Mouse (Mus musculus): ENCODE measurements around the gene Cant1. TPM values are rescaled to one million over a fixed set of nuclear protein-coding genes. Genes with fewer than 3 reads are reported as not detected.

Cant1 gene
- total RNA-seq, 2 experiments from 2014 or later, result 11.0 to 11.7 TPM

DNA sequence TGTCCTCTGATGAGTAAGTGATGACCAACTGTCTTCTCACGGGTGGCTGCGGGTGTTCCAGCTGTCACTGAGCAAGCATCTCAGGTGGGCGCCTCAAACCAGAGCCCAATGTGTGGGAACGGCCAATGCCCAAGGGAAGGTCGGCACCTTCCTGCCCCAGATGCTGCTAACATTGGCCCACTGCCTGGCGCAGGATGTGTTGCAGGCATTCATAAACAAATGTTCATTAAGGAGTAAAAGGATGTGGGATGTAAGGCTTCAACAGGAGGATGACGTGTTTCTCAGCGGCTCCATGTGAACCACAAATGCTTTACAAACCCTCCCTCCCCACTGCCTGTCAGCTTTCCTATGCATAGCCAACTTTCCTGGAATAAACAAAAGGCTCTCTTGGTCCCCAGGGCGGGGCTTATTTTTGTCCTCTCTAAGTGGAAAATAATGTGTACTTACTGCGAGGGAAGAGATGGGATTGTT lies 14.5 kb upstream of the Cant1 start:
- intact Hi-C loops (cut with DNase I; ENCODE audit: low total_unique reads), result no loop called here
- no peak for DNase-seq

DNA sequence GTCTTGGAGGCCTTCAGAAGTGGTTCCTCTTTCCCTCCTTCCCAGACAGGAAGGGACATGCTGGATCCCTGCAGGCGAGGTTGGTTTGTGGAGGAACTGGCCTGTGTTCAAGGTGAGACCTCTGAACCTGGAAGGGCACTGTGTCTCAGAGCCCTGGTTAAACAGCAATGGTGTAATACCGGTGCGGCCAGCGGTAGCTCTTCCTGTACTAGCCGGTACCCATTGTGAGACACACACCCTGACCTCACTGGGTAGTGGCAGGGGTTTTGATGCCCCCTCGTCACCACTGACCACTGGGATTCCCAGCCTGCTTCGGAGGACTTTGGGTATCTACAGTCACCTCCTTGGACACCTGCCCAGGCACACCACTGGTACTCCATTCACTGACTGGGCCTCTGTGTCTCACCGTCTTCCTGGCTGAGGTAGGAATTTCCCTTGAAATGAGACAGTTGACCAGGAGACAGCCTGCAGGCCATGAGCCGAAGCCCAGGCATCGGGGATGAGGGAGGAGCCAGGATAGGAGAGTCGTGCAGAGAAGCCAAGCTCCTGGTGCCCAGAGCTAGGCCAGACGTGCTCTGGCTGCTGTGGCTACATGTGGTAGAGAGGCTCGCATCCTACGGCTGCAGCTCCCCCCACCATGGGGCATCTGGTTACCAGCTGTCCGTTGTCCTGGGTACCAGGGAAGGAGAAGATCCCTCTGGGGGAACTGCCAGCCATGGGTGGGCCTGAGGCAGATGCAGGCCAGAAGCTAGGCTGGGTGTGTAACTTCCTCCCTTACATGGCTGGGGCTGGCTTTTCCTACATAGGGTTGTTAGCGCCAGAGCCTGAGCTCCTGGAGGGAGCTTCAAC lies 12.4 kb upstream of the Cant1 start:
- DNase-seq, result peak; percentile 24
- intact Hi-C loops (cut with DNase I; ENCODE audit: low total_unique reads), result no loop called here

DNA sequence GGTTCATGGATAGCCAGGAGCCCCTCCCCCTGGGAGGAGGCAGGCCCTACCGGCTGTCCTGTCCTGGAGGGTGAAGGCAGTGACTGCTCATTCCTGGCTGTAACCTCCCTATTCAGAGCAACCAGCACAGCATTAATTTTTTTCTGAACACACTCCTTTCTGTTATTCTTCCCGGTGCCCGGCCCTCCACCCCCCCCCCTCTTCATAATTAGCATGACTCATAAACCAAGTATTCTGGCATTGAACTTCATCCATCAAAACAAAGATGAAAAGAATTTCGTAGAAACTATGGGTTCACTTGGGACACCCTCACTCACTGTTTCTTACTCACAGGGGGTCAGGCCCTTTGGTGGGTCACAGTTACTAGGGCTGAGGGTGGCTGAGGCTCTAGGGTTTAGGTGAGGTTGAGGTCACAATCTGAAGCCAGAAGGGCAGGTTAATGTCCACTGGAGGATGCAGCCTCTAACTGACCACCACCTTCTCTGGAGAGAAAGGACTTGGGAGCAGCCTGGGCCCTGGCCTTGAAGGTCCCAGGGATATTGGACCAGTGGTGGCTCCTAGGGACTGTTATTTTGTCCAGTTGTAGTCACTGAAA lies 11.5 kb upstream of the Cant1 start:
- intact Hi-C loops (cut with DNase I; ENCODE audit: low total_unique reads), result no loop called here
- DNase-seq, result no peak

DNA sequence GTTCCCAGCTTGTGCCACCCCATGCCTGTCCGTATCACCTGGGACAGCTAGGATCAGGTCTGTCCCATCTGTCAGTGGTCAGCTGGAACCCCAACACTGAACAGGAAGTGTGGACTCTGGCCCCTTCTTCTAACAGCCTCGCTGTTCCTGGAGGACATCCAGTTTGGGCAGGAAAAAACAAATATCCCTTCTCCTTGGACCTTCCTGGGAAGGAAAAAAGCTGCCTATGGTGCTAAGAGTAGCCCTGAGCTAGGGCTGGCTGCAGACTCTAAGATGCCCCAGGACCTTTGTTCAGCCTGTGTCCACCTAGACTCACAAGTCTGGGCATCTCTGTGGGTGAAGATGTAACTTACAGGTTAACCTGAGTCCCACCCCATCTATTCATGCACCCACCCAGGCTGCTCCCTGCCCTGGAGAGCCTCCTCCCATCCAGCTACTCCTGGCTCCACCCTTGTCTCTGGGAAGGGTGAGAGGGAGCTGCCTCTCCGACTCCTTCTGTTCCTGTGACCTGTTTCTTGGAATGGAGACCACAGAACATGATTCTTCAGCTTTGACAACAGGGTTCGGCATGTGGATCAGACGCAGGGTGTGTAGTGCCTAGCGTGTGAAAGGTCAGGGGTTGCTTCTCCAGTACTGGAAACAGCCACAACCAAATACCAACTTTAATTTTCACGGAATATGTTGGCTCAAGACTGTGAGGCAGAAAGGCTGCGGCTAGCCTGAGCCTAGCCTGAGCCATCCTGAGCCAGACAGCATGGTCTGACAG lies 10.2 kb upstream of the Cant1 start:
- DNase-seq, result no peak
- intact Hi-C loops (cut with DNase I; ENCODE audit: low total_unique reads), result no loop called here

DNA sequence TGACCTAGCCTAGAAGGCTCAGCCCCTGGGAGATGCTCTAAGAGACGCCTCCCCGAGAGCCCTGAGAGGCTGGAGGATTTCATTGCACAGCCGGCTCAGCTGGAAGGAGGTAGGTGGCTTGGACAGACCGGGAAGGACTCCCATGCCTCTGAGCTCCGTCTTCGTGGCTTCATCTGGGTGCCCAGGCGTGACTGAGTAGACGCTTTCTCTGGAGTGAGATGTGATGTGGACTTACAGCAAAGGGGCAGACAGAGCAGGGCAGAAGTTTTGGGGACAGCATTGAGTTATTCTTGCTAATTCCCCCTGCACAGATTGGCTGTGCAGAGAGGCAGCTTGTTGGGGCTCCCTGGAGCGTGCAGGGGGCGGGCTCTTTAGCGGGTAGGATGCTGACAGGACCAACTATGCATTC lies 9.6 kb upstream of the Cant1 start:
- peak; percentile 51 for DNase-seq
- intact Hi-C loops (cut with DNase I; ENCODE audit: low total_unique reads), result no loop called here

DNA sequence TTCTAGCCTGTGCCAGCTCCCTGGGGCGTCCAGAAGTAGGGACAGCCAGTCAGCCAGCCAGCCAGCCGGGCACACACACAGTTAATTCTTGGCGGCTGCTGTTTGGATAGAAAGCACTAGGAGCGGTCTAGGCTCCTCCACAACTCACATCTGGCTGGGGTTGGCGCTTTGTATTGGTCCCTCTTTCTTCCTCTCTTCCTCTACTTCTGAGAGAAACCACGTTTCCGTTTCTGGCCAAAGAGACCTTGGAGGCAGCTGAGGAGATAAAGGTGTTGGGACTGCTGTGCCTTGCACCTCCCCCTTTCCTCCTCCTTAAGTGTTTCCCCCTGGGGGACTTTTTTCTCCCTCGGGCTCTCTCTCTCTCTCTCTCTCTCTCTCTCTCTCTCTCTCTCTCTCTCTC lies 9.1 kb upstream of the Cant1 start, which contains the start of gene C1qtnf1:
Gene C1qtnf1 (plus strand): TSS at position 218 of the 400 bp plus-strand sequence.
- peak; percentile 63 for DNase-seq
- intact Hi-C loops (cut with DNase I; ENCODE audit: low total_unique reads), result no loop called here

DNA sequence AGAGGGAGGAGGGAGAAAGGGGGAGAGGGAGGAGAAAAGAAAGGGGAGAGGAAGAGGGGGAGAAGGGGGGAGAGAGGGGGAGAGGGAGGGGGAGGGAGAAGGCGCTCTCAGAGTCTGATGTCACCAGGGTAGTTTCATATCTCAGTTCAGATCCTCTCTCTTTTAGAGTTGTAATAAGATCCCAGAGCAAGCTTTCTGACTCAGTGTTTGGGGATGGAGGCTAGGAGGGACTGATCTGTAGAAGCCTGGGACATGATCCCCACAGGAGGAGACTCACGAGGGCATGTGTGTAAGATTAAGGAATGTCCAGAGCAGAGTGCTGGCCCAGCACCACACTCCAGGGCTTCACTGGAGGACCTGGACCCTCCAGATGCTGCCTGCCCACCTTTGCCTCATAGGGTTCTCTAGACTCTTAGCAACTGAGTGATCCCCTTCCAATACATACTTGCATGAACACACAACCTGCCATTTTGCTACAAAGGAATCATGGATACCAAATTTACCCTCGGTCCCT lies 8.4 kb upstream of the Cant1 start:
- intact Hi-C loops (cut with DNase I; ENCODE audit: low total_unique reads), result no loop called here
- no peak for DNase-seq

DNA sequence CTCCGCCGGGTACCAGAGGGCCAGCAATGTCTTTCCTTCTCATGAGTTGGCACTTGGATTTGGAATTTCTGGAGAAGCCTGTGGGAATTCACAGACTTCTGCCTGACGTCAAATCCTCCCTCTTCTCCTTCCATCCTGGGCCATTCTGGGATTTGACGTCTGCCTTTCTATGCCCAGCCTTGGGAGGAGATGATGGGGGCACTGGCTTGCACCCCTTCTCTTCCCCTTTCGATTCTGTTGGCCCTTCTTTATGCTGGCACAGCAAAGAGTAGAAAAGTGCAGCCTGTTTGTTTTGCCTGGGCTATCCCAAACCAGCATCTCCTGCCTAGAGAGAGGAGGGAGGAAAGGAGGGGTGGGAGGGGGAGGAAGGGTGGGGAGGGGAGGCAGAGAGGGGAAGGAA lies 7.9 kb upstream of the Cant1 start:
- intact Hi-C loops (cut with DNase I; ENCODE audit: low total_unique reads), result no loop called here
- DNase-seq, result no peak

DNA sequence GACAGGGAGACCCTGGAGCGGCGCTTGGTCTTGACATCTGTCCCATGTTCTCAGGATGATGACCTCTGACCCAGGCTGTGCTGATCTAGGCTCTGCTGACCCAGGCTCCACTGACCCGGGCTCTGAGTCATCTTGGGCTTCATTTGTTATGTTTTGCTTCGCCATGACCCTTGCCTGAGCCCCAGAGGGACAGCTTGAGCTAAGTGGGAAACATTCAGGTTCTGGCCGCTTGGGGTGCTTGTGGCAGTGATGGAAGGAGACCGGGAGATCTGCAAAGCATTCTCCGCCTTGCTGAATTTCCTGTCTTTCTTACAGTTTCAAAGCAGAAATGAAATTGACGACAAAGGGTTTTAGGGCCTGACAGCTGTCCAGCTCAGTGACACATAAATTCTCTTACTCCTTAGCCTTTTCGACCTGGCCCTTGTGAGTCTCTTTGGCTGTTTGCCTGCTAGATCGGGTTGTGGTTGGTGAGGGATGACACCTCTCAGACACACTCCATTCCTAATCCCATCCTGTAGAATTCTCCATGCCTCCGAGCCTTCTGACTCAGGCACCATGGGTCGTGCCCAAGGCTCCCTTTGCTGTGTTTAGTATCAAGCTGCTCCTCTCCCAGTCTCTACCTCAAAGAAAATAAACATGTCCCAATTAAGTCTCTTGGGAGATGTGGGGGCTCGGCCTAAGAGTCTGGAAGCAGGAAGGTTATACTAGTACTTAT lies 5.9 kb upstream of the Cant1 start:
- intact Hi-C loops (cut with DNase I; ENCODE audit: low total_unique reads), result loop anchor here (2.0 kb wide), 1 partner anchor 16 kb away; no protein-coding TSS in a partner anchor
- no peak for DNase-seq

DNA sequence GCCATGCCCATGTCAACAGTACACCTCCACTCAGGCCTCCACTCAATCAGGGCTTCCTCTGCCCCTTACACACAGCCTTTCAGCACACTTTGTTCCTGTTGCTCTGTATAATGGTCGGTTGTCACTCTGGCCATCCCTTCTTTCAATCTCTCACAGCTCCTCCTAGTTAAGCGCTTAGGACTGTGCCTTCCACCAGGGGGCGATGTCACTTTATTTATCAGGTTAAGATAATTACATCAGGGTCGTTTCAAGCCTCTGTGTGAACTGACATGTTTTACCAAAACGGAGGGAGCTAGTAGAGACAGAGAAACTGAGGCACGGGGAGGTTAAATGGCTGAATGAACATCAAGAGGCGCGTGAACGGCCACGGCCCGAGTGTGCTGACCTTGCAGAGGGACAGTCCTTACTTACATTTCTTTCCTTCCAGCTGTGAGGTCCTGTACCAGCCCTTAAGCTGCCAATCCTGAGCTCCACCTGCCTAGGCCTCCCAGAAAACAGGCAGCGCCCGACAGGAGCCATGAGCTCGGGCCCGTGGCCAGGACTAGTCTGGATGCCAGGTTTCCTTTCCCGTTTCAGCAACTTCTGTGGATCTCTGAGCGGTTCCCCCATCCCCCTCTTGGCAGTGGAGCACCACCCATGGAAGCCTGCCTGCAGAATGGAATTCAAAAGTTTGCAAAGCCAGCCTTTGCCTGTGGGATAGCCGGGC lies 4.5 kb upstream of the Cant1 start:
- intact Hi-C loops (cut with DNase I; ENCODE audit: low total_unique reads), result no loop called here
- DNase-seq, result peak; percentile 82

DNA sequence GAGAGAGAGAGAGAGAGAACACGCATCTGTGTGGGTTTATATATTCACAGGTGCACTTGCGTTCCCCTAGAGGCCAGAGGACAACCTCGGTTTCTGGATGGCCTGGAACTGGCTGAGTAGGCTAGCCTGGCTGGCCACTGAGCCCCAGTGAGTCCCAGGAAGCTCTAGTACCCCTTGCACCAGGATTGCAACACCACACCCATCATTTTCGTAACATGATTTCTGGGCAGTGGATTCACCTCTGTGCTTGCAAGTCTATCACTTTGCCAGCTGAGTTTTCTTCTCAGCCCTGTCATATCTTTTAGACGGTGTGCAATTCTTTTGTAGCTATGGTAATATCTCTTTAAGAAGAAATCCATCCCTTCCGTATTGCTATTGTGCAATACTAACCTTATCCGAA lies 1.4 kb upstream of the Cant1 start:
- intact Hi-C loops (cut with DNase I; ENCODE audit: low total_unique reads), result no loop called here
- DNase-seq, result no peak

DNA sequence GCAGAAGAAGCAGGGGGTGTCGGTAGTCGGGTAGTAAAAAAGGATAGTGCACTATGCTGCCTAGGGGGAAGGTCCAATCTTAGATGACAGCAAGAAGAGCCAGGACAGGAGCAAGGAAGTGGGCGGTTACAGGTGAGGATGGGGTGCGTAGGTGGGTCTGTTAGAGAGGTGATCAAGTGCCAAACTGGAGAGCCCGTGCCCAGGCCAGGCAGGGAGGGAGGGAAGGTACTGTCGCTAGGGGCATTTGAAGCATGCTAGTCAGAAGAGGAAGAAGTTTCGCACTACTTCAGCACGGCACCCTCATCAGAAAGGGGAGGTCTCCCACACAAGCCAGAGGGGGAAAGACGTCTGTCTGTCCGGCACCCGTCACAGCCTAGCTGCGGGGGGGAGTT lies 448 bp downstream of the Cant1 start:
- intact Hi-C loops (cut with DNase I; ENCODE audit: low total_unique reads), result no loop called here
- no peak for DNase-seq

DNA sequence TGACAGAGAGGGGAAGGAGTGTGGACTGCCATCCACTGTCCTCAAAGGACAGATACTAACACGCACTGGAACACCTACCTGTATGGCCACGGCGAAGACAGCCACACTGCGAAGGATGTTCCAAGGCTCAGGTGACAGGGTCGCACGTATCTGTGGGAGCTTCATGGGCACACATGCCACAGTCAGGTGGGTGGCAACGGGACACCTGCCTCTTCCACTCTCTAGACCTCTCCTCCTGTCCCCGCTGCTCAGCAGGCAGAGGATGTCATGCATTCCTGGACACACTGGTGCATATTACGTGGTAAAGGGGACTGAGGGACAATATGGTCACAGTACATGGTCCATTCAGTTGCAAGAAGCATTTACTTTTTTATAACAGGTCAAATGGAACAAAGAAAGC lies 1.4 kb downstream of the Cant1 start:
- intact Hi-C loops (cut with DNase I; ENCODE audit: low total_unique reads), result no loop called here
- no peak for DNase-seq

DNA sequence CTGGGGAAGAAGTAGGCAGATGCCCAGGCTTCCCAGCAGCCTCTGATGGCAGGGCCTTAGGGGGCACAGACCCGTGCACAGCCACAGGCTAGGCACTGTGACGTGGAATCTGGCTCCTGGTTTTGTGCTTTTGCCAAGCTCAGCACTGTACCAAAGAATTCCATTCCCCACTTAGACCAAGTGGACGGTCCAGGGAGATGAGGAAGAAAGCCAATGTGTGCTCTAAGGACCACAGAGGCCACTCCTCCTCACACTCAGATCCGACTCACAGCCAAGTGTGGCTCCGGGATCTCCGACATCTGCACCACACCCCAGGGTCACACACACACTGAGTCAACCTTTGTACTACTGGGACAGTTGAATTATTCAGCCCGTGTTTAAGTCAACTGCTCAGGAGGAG lies 2.8 kb downstream of the Cant1 start:
- peak; percentile 32 for DNase-seq
- intact Hi-C loops (cut with DNase I; ENCODE audit: low total_unique reads), result no loop called here

DNA sequence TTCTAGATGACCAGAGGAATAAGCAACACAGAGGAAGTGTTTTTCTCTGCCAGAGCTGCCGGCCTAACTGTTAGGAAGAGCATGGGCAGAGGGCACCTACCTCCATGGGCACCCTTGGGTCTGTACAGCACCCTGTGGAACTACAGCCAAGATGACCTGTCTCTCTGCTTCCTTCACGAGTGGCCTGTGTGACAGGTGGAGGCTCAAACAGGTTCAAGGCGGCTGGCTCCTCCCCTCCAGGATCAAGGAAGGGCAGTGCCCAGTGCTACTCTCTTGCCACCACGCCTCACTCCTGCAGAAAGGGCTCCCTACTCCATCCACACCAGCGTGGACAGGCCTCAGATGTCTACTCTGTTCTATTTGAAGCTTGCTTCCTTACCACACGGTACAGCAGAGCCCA lies 3.3 kb downstream of the Cant1 start:
- intact Hi-C loops (cut with DNase I; ENCODE audit: low total_unique reads), result no loop called here
- DNase-seq, result no peak

DNA sequence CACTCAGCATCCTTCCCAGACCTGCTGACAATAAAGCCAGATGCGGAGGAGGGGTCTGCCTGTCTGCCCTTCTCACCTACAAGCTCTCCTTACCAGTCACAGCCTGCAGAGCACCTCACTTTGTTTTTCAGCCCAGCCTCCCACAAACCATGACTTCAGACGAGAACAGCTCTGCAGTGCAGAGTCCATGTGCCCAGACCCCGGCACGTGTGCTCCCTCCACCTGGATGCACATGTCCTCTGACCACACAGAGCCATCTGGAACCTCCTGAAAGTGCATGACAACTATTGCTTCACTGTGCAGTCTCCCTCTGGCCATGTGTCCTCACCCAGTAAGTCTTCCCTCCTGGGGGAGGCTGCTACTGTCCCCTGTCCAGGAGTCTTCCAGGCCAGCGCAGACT lies 4.6 kb downstream of the Cant1 start:
- no peak for DNase-seq
- intact Hi-C loops (cut with DNase I; ENCODE audit: low total_unique reads), result no loop called here

DNA sequence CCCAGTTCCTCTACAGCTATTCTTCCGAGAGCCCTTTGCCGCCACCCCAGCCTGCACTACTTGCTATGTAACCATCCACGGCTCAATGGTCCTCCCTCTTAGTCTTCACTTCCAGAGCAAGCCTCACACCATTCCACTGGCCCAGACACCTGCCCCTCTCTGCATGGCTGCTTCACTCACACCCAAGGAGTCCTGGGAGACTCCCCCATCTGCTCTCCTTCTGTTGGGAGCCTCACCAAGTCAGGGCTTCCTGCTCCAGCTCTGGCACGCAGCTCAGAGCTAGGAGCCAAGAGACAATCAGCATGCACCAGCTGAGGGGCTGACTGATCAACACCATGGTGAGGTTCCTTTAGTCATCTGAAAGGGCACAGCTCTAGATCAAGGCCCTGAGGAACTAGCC lies 5.8 kb downstream of the Cant1 start:
- intact Hi-C loops (cut with DNase I; ENCODE audit: low total_unique reads), result no loop called here
- DNase-seq, result no peak

DNA sequence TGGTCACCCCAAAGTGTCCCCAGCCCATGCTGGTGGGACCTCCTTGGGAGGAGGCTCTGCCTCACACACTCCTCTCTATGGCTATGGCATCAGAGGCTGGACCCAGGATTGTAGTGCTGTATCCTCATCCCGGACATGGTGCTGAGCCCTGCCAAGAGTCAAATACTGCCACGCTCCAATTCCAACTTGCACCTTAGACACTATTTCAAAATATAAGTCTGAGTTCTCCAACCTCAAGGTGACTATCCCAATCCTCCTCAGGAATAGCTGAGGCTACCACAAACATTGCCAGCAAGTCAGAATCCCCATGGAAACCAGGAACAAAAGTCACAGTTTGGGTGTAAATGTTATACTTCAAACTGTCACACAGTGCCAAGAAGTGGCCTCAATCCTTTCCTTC lies 6.3 kb downstream of the Cant1 start:
- intact Hi-C loops (cut with DNase I; ENCODE audit: low total_unique reads), result no loop called here
- DNase-seq, result no peak

DNA sequence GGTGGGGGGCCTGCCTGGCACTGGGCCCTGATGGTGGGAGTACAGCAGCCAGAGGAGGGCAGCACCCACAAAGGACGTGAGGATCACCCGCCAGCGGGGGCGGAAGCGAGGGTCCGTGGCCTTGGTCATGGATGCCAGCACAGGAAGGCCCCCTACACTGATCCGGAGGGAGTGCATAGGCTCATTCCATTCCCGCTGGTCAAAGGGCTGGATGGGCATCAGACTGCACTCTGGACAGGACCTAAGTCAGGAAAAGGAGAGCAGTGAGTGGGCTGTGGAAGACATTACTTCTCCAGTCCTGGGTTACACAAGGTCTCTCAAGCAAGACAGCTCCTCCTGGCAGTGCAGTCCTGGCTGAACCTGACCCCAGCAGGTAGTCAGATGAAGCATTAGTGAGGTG lies 7.6 kb downstream of the Cant1 start:
- no peak for DNase-seq
- intact Hi-C loops (cut with DNase I; ENCODE audit: low total_unique reads), result no loop called here
